Mouse (Mus musculus) brain, embryonic 14.5 days (tissue): Measurements from ENCODE around the gene Vmn1r101. TPM values are rescaled to one million over a fixed set of nuclear protein-coding genes. Genes with fewer than 3 reads are reported as not detected.
"Not testable (repeated sequence)": the region's sequence is repeated elsewhere in the genome, so short reads cannot be mapped to it uniquely, and the experiment has no call there.

ENCODE experiments used
- DNase-seq: peaks from one replicate; pipeline ENCODE4 v3.0.0-alpha.2; 2011; ENCODE audit warnings: low read depth
- polyA plus RNA-seq: library from polyadenylated mRNA; depleted of rRNA; stranded (reverse); fragments of >200 nt; gene quantifications from 2 replicates; pipeline ENCODE4 v1.2.3, GENCODE M21; 2012; rRNA removed

Gene Vmn1r101
- polyA plus RNA-seq = not detected in 2 replicates

- DNase-seq = not testable (repeated sequence)
Measured at GRCm38 (mm10) chr7:20442493-20442892, at the start of gene Vmn1r101. Gene Vmn1r101 (minus strand): TSS chr7:20442593.

GRCm38 (mm10) chr7:20474825-20475224 lies 32.4 kb upstream of the Vmn1r101 start, which contains the start of gene Gm10670:
Gene Gm10670 (minus strand): TSS chr7:20474925.
- DNase-seq = not testable (repeated sequence)

- DNase-seq = not testable (repeated sequence)
Measured at GRCm38 (mm10) chr7:20417642-20418041, 24.8 kb downstream of the Vmn1r101 start, which contains the start of gene Vmn1r100. Gene Vmn1r100 (plus strand): TSS chr7:20417942.

Other genes with a start within 250 kb of the Vmn1r101 start
- not detected in 2 replicates for gene Vmn1r95, start 248.9 kb downstream of the Vmn1r101 start, polyA plus RNA-seq
- gene Gm6164, start 237.0 kb downstream of the Vmn1r101 start, polyA plus RNA-seq = not detected in 2 replicates
- gene Gm4498, start 208.8 kb downstream of the Vmn1r101 start, polyA plus RNA-seq = not detected in 2 replicates
- not detected in 2 replicates for gene Gm5890, start 179.8 kb downstream of the Vmn1r101 start, polyA plus RNA-seq
- not detected in 2 replicates for gene Gm4133, start 108.5 kb downstream of the Vmn1r101 start, polyA plus RNA-seq
- gene Gm5728, start 67.2 kb downstream of the Vmn1r101 start, polyA plus RNA-seq = not detected in 2 replicates
- not detected in 2 replicates for gene Vmn1r100, start 24.7 kb downstream of the Vmn1r101 start, polyA plus RNA-seq
- gene Gm10670, start 32.3 kb upstream of the Vmn1r101 start, polyA plus RNA-seq = not detected in 2 replicates
- not detected in 2 replicates for gene Vmn1r103, start 67.9 kb upstream of the Vmn1r101 start, polyA plus RNA-seq
- gene Vmn1r104, start 91.2 kb upstream of the Vmn1r101 start, polyA plus RNA-seq = not detected in 2 replicates
- gene Gm5726, start 103.2 kb upstream of the Vmn1r101 start, polyA plus RNA-seq = not detected in 2 replicates
- gene Gm4141, start 133.6 kb upstream of the Vmn1r101 start, polyA plus RNA-seq = not detected in 2 replicates
- not detected in 2 replicates for gene Gm4513, start 156.4 kb upstream of the Vmn1r101 start, polyA plus RNA-seq
- not detected in 2 replicates for gene Vmn1r107, start 226.3 kb upstream of the Vmn1r101 start, polyA plus RNA-seq